ENCODE assay signal across 8 mouse cellular contexts in the genomic region with DNA sequence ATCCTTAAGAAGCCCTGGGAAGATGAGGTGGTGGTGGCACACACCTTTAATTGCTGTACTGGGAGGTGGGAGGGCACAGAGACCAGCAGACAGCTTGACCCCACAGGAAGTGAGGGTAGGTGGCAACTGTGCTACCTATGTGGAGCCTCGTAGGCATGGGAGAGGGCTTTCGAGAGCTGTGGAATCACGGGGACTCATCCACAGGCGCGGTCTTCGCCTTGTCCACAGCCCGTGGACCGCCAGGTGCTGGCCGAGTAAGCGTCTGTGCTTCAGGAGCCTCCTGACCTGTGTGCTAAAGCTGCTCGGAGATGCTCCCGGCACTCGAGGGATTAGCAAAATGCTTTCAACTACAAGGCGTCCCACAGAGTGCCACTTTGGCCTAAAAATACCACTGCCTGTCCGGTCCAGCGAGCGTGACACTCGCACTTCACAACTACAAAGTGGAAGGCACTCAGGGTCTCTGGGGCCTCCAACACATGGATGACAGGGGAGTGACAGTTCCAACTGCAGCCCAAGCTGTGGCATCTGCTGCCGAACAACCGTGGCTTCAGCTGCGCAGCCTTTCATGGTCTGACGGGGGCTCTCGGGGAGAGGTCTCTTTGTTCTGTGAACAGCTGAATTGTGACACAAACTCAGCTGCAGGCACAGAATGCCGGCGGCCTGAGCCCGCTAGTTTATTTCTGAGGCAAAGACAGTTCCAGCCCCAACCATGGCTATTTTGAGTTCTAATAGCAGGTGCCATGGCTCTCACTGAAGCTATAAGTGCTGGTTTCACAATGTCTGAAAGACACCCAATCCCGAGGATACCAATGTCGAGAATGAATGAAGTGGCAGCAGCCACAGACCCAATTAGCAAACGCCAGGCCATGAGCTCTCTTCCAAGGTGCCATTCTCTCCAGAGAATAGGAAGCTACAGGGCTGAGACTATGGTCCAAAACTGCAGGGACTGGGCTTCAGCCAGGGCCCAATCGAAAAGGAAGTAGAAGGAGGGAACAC. TPM values are rescaled to one million over a fixed set of nuclear protein-coding genes. Genes with fewer than 3 reads are reported as not detected.
A peak's percentile ranks its signal among the peaks of the same experiment; 100 is the strongest.
DNase-seq lines count a peak whose midpoint lies in the region; ATAC-seq lines count a peak whose summit lies in the region.

No protein-coding gene starts in this region.

- no peak overlapping the region for H3K4me2 ChIP-seq in kidney, embryonic 16.5 days (replicated peaks; ENCODE audit: low read depth, low read length)
- H3K4me2 ChIP-seq in hindbrain, embryonic 13.5 days, result peak overlapping the region; percentile 18; the same call in 1 of the 2 replicates
- H3K4me2 ChIP-seq in neural tube, embryonic 12.5 days (replicated peaks), result peak overlapping the region; percentile 18; the same call in 1 of the 2 replicates
- H3K4me2 ChIP-seq in intestine, embryonic 15.5 days (replicated peaks), result no peak overlapping the region

- ATAC-seq in kidney, embryonic 16.5 days (ENCODE audit: low FRiP score, low TSS enrichment), result 0 out of 2 replicates have a peak, but pooled peaks have one; percentile 41
- ATAC-seq in hindbrain, embryonic 13.5 days (ENCODE audit: low FRiP score), result peak; percentile 83
- peak; percentile 78 for ATAC-seq in neural tube, embryonic 12.5 days (ENCODE audit: low FRiP score, low read depth)
- no peak for ATAC-seq in intestine, embryonic 15.5 days

- peaks cover 13% of the 10 kb centered on the region; the same call in 1 of the 2 replicates for H3K36me3 ChIP-seq in kidney, embryonic 16.5 days (ENCODE audit: insufficient read depth, low read length)
- H3K36me3 ChIP-seq in forebrain, embryonic 10.5 days (replicated peaks), result peaks cover 36% of the 10 kb centered on the region
- H3K36me3 ChIP-seq in hindbrain, embryonic 13.5 days, result peaks cover 17% of the 10 kb centered on the region
- peaks cover 11% of the 10 kb centered on the region; the same call in 1 of the 2 replicates for H3K36me3 ChIP-seq in neural tube, embryonic 12.5 days
- H3K36me3 ChIP-seq in intestine, embryonic 15.5 days, result no peaks in the 10 kb centered on the region

- DNase-seq in kidney, adult 18-20 months, result no peak
- DNase-seq in forebrain, embryonic 10.5 days (ENCODE audit: extremely low spot score, low spot score), result peak; percentile 40
- DNase-seq in adipocyte (ENCODE audit: low spot score), result no peak
- DNase-seq in kidney, adult 9 months, result no peak

- H3K4me3 ChIP-seq in kidney, embryonic 16.5 days (ENCODE audit: low read length), result no peak overlapping the region
- H3K4me3 ChIP-seq in forebrain, embryonic 10.5 days, result peak overlapping the region; percentile 6; the same call in 1 of the 2 replicates
- H3K4me3 ChIP-seq in hindbrain, embryonic 13.5 days, result no peak overlapping the region
- H3K4me3 ChIP-seq in neural tube, embryonic 12.5 days, result no peak overlapping the region
- no peak overlapping the region for H3K4me3 ChIP-seq in intestine, embryonic 15.5 days (replicated peaks)

- H3K4me1 ChIP-seq in kidney, embryonic 16.5 days (ENCODE audit: insufficient read depth, low read length), result peaks cover 17% of the 10 kb centered on the region
- peaks cover 39% of the 10 kb centered on the region for H3K4me1 ChIP-seq in forebrain, embryonic 10.5 days
- H3K4me1 ChIP-seq in hindbrain, embryonic 13.5 days (replicated peaks), result peaks cover 33% of the 10 kb centered on the region
- peaks cover 31% of the 10 kb centered on the region for H3K4me1 ChIP-seq in neural tube, embryonic 12.5 days
- no peaks in the 10 kb centered on the region for H3K4me1 ChIP-seq in intestine, embryonic 15.5 days (replicated peaks)

- no peak overlapping the region for H3K27ac ChIP-seq in kidney, embryonic 16.5 days (ENCODE audit: low read length)
- peak overlapping the region; percentile 79 for H3K27ac ChIP-seq in forebrain, embryonic 10.5 days
- peak overlapping the region; percentile 79 for H3K27ac ChIP-seq in hindbrain, embryonic 13.5 days
- peak overlapping the region; percentile 76 for H3K27ac ChIP-seq in neural tube, embryonic 12.5 days
- no peak overlapping the region for H3K27ac ChIP-seq in intestine, embryonic 15.5 days

- H3K9me3 ChIP-seq in kidney, embryonic 16.5 days (ENCODE audit: low read length), result no peaks in the 10 kb centered on the region
- H3K9me3 ChIP-seq in forebrain, embryonic 10.5 days, result no peaks in the 10 kb centered on the region
- H3K9me3 ChIP-seq in hindbrain, embryonic 13.5 days, result no peaks in the 10 kb centered on the region
- no peaks in the 10 kb centered on the region for H3K9me3 ChIP-seq in neural tube, embryonic 12.5 days
- H3K9me3 ChIP-seq in intestine, embryonic 15.5 days, result no peaks in the 10 kb centered on the region

- no peaks in the 10 kb centered on the region for H3K27me3 ChIP-seq in kidney, embryonic 16.5 days (ENCODE audit: insufficient read depth, low read length)
- H3K27me3 ChIP-seq in forebrain, embryonic 10.5 days (ENCODE audit: poor library complexity, severe bottlenecking), result no peaks in the 10 kb centered on the region
- H3K27me3 ChIP-seq in hindbrain, embryonic 13.5 days, result no peaks in the 10 kb centered on the region
- H3K27me3 ChIP-seq in neural tube, embryonic 12.5 days (replicated peaks), result no peaks in the 10 kb centered on the region
- H3K27me3 ChIP-seq in intestine, embryonic 15.5 days (replicated peaks), result no peaks in the 10 kb centered on the region

- H3K9ac ChIP-seq in kidney, embryonic 16.5 days (replicated peaks; ENCODE audit: low read length), result no peak overlapping the region
- H3K9ac ChIP-seq in hindbrain, embryonic 13.5 days, result peak overlapping the region; percentile 46
- H3K9ac ChIP-seq in neural tube, embryonic 12.5 days, result 0 out of 2 replicates have a peak overlapping the region, but pooled peaks have one; percentile 29
- no peak overlapping the region for H3K9ac ChIP-seq in intestine, embryonic 15.5 days

- WGBS in kidney, embryonic 16.5 days, result 63% methylated on average over 30 of the region's 30 CpGs
- WGBS in forebrain, embryonic 10.5 days, result 41% methylated on average over 30 of the region's 30 CpGs
- WGBS in hindbrain, embryonic 13.5 days, result 25% methylated on average over 30 of the region's 30 CpGs
- 35% methylated on average over 30 of the region's 30 CpGs for WGBS in neural tube, embryonic 12.5 days
- 83% methylated on average over 30 of the region's 30 CpGs for WGBS in intestine, embryonic 15.5 days

RNA-seq across cellular contexts. Expression of gene Mad1l1, which starts 57.3 kb away (rescaled TPM):
- 51.6 and 52.4 TPM in 2 replicates for polyA plus RNA-seq in kidney, embryonic 16.5 days (2015; fragmentation: Nextera tagmentation; extraction: Ambion mirVana)
- 60.8 and 62.7 TPM in 2 replicates for polyA plus RNA-seq in forebrain, embryonic 10.5 days (2016; fragmentation: Nextera tagmentation; extraction: Ambion mirVana)
- polyA plus RNA-seq in hindbrain, embryonic 13.5 days (2015; fragmentation: Nextera tagmentation; extraction: Ambion mirVana), result 33.2 and 34.1 TPM in 2 replicates
- 44.1 TPM in 2 replicates for polyA plus RNA-seq in neural tube, embryonic 12.5 days (2016; fragmentation: Nextera tagmentation; extraction: Ambion mirVana)
- 34.7 and 38.0 TPM in 2 replicates for polyA plus RNA-seq in intestine, embryonic 15.5 days (2015; fragmentation: Nextera tagmentation; extraction: Ambion mirVana)

RNA-seq across cellular contexts. Expression of gene Nudt1, which starts 57.4 kb away (rescaled TPM):
- 55.2 and 58.1 TPM in 2 replicates for polyA plus RNA-seq in kidney, embryonic 16.5 days (2015; fragmentation: Nextera tagmentation; extraction: Ambion mirVana)
- polyA plus RNA-seq in forebrain, embryonic 10.5 days (2016; fragmentation: Nextera tagmentation; extraction: Ambion mirVana), result 57.4 TPM in 2 replicates
- 26.8 and 28.6 TPM in 2 replicates for polyA plus RNA-seq in hindbrain, embryonic 13.5 days (2015; fragmentation: Nextera tagmentation; extraction: Ambion mirVana)
- 41.6 and 43.3 TPM in 2 replicates for polyA plus RNA-seq in neural tube, embryonic 12.5 days (2016; fragmentation: Nextera tagmentation; extraction: Ambion mirVana)
- polyA plus RNA-seq in intestine, embryonic 15.5 days (2015; fragmentation: Nextera tagmentation; extraction: Ambion mirVana), result 48.5 and 52.5 TPM in 2 replicates

Comparison
In these comparisons a context has a peak if more than half of its experiments do, and no peak if none do; other contexts are left out.
1. H3K27ac ChIP-seq: peak in forebrain, embryonic 10.5 days (single experiment), hindbrain, embryonic 13.5 days (single experiment) and neural tube, embryonic 12.5 days (single experiment); none in kidney, embryonic 16.5 days (single experiment) and intestine, embryonic 15.5 days (single experiment).
2. H3K4me2 ChIP-seq: peak in hindbrain, embryonic 13.5 days (single experiment) and neural tube, embryonic 12.5 days (single experiment); none in kidney, embryonic 16.5 days (single experiment) and intestine, embryonic 15.5 days (single experiment).
3. H3K9ac ChIP-seq: peak in hindbrain, embryonic 13.5 days (single experiment) and neural tube, embryonic 12.5 days (single experiment); none in kidney, embryonic 16.5 days (single experiment) and intestine, embryonic 15.5 days (single experiment).